Mouse (Mus musculus): Measurements from ENCODE around the gene Tpr.

Gene Tpr

DNA sequence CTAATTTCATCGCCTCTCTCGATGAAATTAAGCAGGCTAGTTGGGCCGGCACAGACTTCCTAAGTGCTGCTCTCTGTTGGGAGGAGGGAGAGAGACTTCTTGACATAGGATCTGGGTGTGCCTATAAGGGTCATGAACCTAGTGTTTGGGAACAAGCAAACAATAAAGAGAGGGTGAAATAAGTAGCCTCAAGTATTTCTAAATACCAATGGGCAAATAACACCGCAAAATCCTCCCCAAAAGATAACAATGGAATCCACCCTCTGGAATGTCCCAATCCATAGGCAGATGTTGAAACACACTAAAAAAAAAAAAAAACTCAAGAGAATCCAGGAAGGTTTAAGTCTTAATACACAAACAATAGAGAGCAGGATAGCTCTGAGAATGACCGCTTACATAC lies 70.4 kb downstream of the Tpr start:
- DNase-seq (ENCODE audit: low spot score in 2 of 2): no peak

DNA sequence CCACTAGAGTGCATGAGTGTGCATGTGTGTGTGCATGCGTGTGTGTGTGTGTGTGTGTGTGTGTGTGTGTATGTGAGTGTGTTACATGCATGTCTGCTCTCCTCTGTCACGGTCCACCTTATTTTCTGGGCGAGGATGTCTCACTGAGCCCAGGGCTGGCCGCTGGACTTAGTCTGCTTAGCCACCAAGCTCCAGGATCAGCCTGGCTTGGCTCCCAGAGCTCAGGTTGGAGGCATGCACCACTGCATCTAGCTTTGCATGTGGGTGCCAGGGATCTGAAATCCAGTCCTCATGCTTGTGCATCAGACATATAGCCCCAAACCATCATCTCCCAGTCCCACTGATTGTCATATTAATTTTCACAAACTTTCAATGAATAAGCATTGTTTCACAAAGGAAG lies 71.1 kb downstream of the Tpr start:
- DNase-seq (ENCODE audit: low spot score in 2 of 2): no peak

DNA sequence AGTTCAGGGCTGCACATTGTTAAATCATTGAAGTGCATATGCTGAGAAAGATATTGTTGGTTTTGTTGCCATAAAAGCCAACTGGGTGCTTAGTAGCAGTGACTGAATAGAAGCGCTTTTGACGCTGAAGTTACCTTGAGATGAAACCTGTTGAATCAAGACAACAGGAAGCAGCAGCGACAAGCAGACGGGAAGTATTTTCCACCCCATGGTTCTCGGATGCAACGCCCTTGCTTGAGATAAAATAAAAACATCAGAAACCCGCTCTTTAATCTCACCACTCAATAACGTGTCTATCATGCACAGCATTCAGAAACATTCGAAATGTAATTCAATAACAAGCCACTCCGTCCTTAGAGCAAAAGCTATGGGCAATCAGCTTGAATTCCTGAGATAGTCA lies 72.7 kb downstream of the Tpr start:
- DNase-seq (ENCODE audit: low spot score in 2 of 2): no peak

- no peak for DNase-seq (ENCODE audit: low spot score in 2 of 2)
These were observed 73.5 kb downstream of the Tpr start, which contains the start of gene Prg4 for GRCm38 (mm10) chr1:150466132-150466531. Gene Prg4 (minus strand): TSS chr1:150466165.

DNA sequence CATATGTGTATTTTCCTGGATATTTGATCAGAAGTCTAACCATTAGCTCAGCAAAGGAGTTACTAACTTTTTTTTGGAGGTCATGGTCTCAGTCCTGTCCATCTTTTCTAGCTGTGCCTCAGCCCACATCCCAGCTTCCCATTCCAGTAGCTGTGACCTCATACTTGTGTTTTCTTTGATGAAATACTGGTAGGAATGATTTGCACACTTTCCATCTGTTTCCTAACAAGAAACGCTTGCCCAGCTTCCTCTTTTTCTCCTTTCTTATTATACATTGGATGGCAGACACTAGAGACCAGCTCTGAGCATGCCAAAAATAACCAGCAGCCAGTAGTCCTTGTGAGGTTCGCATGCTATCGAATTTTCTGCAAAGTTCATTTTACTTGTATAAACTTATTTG lies 77.4 kb downstream of the Tpr start:
- no peak for DNase-seq (ENCODE audit: low spot score in 2 of 2)

- no peak for DNase-seq (ENCODE audit: low spot score in 2 of 2)
These were observed 79.9 kb downstream of the Tpr start for GRCm38 (mm10) chr1:150472525-150472924.

GRCm38 (mm10) chr1:150480674-150481073 lies 88.0 kb downstream of the Tpr start:
- DNase-seq (ENCODE audit: low spot score in 2 of 2): no peak

DNA sequence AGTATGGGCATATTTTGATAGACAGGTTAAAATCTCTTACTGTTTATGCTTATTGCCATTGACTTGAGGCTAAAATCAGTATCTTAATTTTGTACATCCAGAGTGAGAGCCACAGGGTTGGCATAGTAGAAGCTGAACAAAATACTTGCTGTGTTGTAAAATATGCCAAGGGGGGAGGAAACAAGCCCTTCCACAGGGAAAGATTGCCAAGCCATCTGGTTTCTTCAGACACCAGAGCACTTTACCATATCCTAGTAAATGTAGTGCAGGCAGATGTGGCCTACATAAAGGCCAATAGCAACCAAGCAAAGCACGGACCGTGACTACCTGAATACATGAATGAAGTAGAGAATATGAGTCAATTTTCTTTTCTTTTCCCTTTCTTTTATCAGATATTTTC lies 96.5 kb downstream of the Tpr start:
- peak; percentile 8 to 25 for DNase-seq (ENCODE audit: low spot score in 2 of 2)

DNA sequence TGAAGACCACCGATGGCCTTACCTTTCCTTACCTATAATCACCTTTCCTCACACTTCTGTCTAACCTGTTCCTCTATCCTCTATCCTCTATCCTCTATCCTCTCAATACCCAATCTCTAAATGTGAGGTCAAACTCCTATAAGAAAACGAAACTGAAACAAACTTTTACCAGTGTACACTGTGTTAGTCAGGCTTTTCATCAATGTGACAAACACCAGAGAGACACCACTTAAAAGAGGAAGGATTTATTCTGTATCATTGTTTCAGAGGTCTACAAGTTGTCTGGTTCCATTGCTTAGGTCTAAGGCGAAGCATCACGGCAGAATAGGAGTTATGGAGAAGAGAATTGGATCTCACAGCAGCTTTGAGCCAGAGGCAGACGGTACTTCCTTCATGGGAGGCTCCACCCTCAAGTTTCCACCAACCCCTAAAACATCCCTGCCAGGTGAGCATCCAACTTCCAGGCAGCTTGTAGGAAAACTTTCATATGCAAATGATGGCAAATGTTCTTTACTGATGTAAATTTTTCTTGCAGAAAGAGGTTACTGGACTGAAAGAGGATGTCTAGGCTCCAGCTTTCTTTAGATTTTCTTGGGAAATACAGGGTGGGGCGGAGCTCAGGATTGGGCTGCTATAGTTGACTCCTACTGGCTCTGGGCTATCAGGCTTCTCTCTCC lies 104.1 kb downstream of the Tpr start:
- DNase-seq (ENCODE audit: low spot score in 2 of 2): no peak

DNA sequence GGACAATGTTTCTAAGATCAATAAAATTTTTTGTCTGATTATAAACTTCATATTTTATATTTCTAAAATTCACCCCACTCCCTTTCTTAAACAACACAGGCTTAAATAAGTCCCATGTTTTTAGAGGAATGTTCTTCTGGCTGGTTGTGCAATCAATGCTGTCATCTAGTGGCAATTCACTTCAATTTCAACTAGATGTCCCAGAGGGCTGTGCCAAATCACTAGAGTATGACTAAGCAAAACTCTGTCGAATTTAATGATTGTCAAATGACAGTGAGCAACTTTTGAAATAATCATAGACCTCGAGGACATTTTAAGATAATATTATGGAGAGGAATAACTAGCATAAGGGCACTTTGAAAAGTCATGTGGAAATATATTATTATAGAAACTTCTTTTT lies 105.1 kb downstream of the Tpr start:
- no peak for DNase-seq (ENCODE audit: low spot score in 2 of 2)

- DNase-seq (ENCODE audit: low spot score in 2 of 2): no peak
These were observed 105.5 kb downstream of the Tpr start for GRCm38 (mm10) chr1:150498177-150498576.

Measured in left cerebral cortex, adult 9 months (tissue).